Mouse (Mus musculus) brown adipose tissue, adult 24 weeks (tissue): ENCODE measurements at regions not wholly inside any gene's neighbourhood (a gene's known extent, or its start where the extent isn't known, plus 50 kb on each side); places are given as distances from the start of the nearest gene placed in this dataset.

Source experiments
- H3K27ac ChIP-seq: fragments of 200-500 bp; replicated peaks from 2 replicates; pipeline ENCODE4 v1.5.1; 2012; ENCODE audit warnings: low read depth, mild to moderate bottlenecking, low read length
- H3K4me1 ChIP-seq: fragments of 200-500 bp; 2 replicates; pipeline ENCODE4 v1.6.1; 2012; ENCODE audit warnings: low read length, mixed read lengths; ENCODE audit not compliant: control insufficient read depth, insufficient read depth, insufficient read length
- H3K4me3 ChIP-seq: fragments of 200-500 bp; 2 replicates; pipeline ENCODE4 v1.5.1; 2012; ENCODE audit warnings: low read depth, mild to moderate bottlenecking, low read length, moderate library complexity; ENCODE audit not compliant: insufficient read depth

GRCm38 (mm10) chr8:109436830-109437567, 56.8 kb upstream of the Pmfbp1 start:
- no peaks in the 10 kb centered on the region for H3K4me1 ChIP-seq
- no peak overlapping the region for H3K27ac ChIP-seq
- H3K4me3 ChIP-seq: no peak overlapping the region

DNA sequence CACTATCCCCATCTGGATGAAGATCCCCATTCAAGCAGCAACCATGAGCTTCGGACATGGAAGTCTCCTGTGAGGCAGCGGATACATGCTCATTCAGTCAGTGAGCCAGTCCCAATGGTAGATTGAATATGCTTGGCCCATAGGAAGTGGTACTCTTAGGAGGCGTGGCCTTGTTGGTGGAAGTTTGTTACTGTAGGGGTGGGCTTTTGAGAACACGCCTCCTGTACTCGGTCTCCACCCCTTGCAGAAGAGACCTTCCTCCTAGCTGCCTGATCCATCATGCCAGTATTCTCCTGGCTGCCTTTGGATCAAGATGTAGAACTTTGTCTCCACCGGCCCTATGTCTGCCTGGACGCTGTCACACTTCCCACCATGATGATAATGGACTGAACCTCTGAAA, 55.3 kb upstream of the Pmfbp1 start:
- H3K4me1 ChIP-seq: no peaks in the 10 kb centered on the region
- no peak overlapping the region for H3K27ac ChIP-seq
- H3K4me3 ChIP-seq: no peak overlapping the region
